Mouse (Mus musculus): ENCODE measurements around the gene Col7a1. TPM values are rescaled to one million over a fixed set of nuclear protein-coding genes. Genes with fewer than 3 reads are reported as not detected.
A peak's percentile ranks its signal among the peaks of the same experiment; 100 is the strongest.

The Col7a1 gene
- polyA plus RNA-seq, 2 experiments, result 0.29 to 0.45 TPM

- H3K4me1 ChIP-seq (replicated peaks; ENCODE audit: control insufficient read depth in 2 of 2, insufficient read depth in 2 of 2, low read length in 1 of 2), result peaks cover 2 to 9% of the 10 kb centered on the region in 2 experiments; a peak in 3 of 4 replicates
- no peak overlapping the region for H3K4me2 ChIP-seq (ENCODE audit: low read depth)
- DNase-seq (ENCODE audit: low read depth in 3 of 3, low spot score in 3 of 3), result no peak
- TF ChIP-seq CTCF (IDR thresholded peaks at IDR 0.05; ENCODE audit: low read depth), result no peak
- no peaks in the 10 kb centered on the region for H3K9me3 ChIP-seq (ENCODE audit: control insufficient read depth, low read length)
- H3K9ac ChIP-seq (replicated peaks), result no peak overlapping the region
- ATAC-seq (ENCODE audit: insufficient read depth), result no peak
- H3K27ac ChIP-seq, result no peak overlapping the region
- no peak overlapping the region for H3K4me3 ChIP-seq (ENCODE audit: insufficient read depth in 1 of 2, low read depth in 2 of 2, low read length in 2 of 2)
- 58% methylated on average over 5 of the region's 5 CpGs for WGBS (ENCODE audit: insufficient replicate concordance)
- H3K36me3 ChIP-seq (replicated peaks; ENCODE audit: control insufficient read depth, insufficient read depth, low read depth), result no peaks in the 10 kb centered on the region
- no peaks in the 10 kb centered on the region for H3K27me3 ChIP-seq (ENCODE audit: control insufficient read depth, insufficient read depth, low read length)
Observed at GRCm38 (mm10) chr9:109028919-109029318, 75.5 kb downstream of the Col7a1 start.

GRCm38 (mm10) chr9:109030312-109030711 lies 76.9 kb downstream of the Col7a1 start:
- no peak for ATAC-seq (ENCODE audit: insufficient read depth)
- WGBS (ENCODE audit: insufficient replicate concordance), result 46% methylated on average over 3 of the region's 3 CpGs
- H3K4me1 ChIP-seq (replicated peaks; ENCODE audit: control insufficient read depth in 2 of 2, insufficient read depth in 2 of 2, low read length in 1 of 2), result peaks cover 2 to 9% of the 10 kb centered on the region in 2 experiments; a peak in 3 of 4 replicates
- H3K27me3 ChIP-seq (ENCODE audit: control insufficient read depth, insufficient read depth, low read length), result no peaks in the 10 kb centered on the region
- H3K4me2 ChIP-seq (ENCODE audit: low read depth), result no peak overlapping the region
- no peak overlapping the region for H3K27ac ChIP-seq
- no peak overlapping the region for H3K4me3 ChIP-seq (ENCODE audit: insufficient read depth in 1 of 2, low read depth in 2 of 2, low read length in 2 of 2)
- no peaks in the 10 kb centered on the region for H3K36me3 ChIP-seq (replicated peaks; ENCODE audit: control insufficient read depth, insufficient read depth, low read depth)
- H3K9me3 ChIP-seq (ENCODE audit: control insufficient read depth, low read length), result no peaks in the 10 kb centered on the region
- DNase-seq (ENCODE audit: low read depth in 3 of 3, low spot score in 3 of 3), result no peak
- no peak overlapping the region for H3K9ac ChIP-seq (replicated peaks)
- no peak for TF ChIP-seq EP300 (IDR thresholded peaks at IDR 0.05; ENCODE audit: low read depth)
- no peak for TF ChIP-seq CTCF (IDR thresholded peaks at IDR 0.05; ENCODE audit: low read depth)

GRCm38 (mm10) chr9:109031001-109031400 lies 77.6 kb downstream of the Col7a1 start:
- H3K9me3 ChIP-seq (ENCODE audit: control insufficient read depth, low read length), result no peaks in the 10 kb centered on the region
- peaks cover 2 to 9% of the 10 kb centered on the region in 2 experiments; a peak in 3 of 4 replicates for H3K4me1 ChIP-seq (replicated peaks; ENCODE audit: control insufficient read depth in 2 of 2, insufficient read depth in 2 of 2, low read length in 1 of 2)
- no peak overlapping the region for H3K9ac ChIP-seq (replicated peaks)
- no peak overlapping the region for H3K4me3 ChIP-seq (ENCODE audit: insufficient read depth in 1 of 2, low read depth in 2 of 2, low read length in 2 of 2)
- ATAC-seq (ENCODE audit: insufficient read depth), result no peak
- TF ChIP-seq EP300 (IDR thresholded peaks at IDR 0.05; ENCODE audit: low read depth) (no peak), CTCF (IDR thresholded peaks at IDR 0.05; ENCODE audit: low read depth) (no peak)
- H3K36me3 ChIP-seq (replicated peaks; ENCODE audit: control insufficient read depth, insufficient read depth, low read depth), result no peaks in the 10 kb centered on the region
- DNase-seq (ENCODE audit: low read depth in 3 of 3, low spot score in 3 of 3), result no peak
- no peak overlapping the region for H3K4me2 ChIP-seq (ENCODE audit: low read depth)
- H3K27me3 ChIP-seq (ENCODE audit: control insufficient read depth, insufficient read depth, low read length), result no peaks in the 10 kb centered on the region
- 68% methylated on average over 7 of the region's 7 CpGs for WGBS (ENCODE audit: insufficient replicate concordance)
- no peak overlapping the region for H3K27ac ChIP-seq

- DNase-seq (ENCODE audit: low read depth in 3 of 3, low spot score in 3 of 3) (no peak), ATAC-seq (ENCODE audit: insufficient read depth) (no peak)
- Histone ChIP-seq H3K4me2 (ENCODE audit: low read depth) (no peak overlapping the region), H3K36me3 (replicated peaks; ENCODE audit: control insufficient read depth, insufficient read depth, low read depth) (no peaks in the 10 kb centered on the region), H3K9ac (replicated peaks) (no peak overlapping the region), H3K9me3 (ENCODE audit: control insufficient read depth, low read length) (no peaks in the 10 kb centered on the region), H3K27me3 (ENCODE audit: control insufficient read depth, insufficient read depth, low read length) (no peaks in the 10 kb centered on the region), H3K4me3 (ENCODE audit: insufficient read depth in 1 of 2, low read depth in 2 of 2, low read length in 2 of 2) (no peak overlapping the region), H3K27ac (no peak overlapping the region), H3K4me1 (replicated peaks; ENCODE audit: control insufficient read depth in 2 of 2, insufficient read depth in 2 of 2, low read length in 1 of 2) (peaks cover 2 to 9% of the 10 kb centered on the region in 2 experiments; a peak in 3 of 4 replicates)
- WGBS (ENCODE audit: insufficient replicate concordance), result 66% methylated on average over 8 of the region's 8 CpGs
- no peak for TF ChIP-seq CTCF (IDR thresholded peaks at IDR 0.05; ENCODE audit: low read depth)
Observed at GRCm38 (mm10) chr9:109031686-109032085, 78.3 kb downstream of the Col7a1 start.

- H3K4me1 ChIP-seq (replicated peaks; ENCODE audit: control insufficient read depth in 2 of 2, insufficient read depth in 2 of 2, low read length in 1 of 2), result peaks cover 2 to 9% of the 10 kb centered on the region in 2 experiments; a peak in 3 of 4 replicates
- ATAC-seq (ENCODE audit: insufficient read depth), result peak; percentile 53; the same call in 1 of the 2 replicates
- DNase-seq (ENCODE audit: low read depth in 3 of 3, low spot score in 3 of 3), result no peak
- 40% methylated on average over 6 of the region's 6 CpGs for WGBS (ENCODE audit: insufficient replicate concordance)
- H3K9ac ChIP-seq (replicated peaks), result no peak overlapping the region; the same call in 1 of the 2 replicates
- H3K27ac ChIP-seq, result no peak overlapping the region
- H3K4me3 ChIP-seq (ENCODE audit: insufficient read depth in 1 of 2, low read depth in 2 of 2, low read length in 2 of 2), result no peak overlapping the region
- no peak for TF ChIP-seq CTCF (IDR thresholded peaks at IDR 0.05; ENCODE audit: low read depth)
- no peak for TF ChIP-seq EP300 (IDR thresholded peaks at IDR 0.05; ENCODE audit: low read depth)
- no peaks in the 10 kb centered on the region for H3K27me3 ChIP-seq (ENCODE audit: control insufficient read depth, insufficient read depth, low read length)
- H3K4me2 ChIP-seq (ENCODE audit: low read depth), result no peak overlapping the region
- H3K9me3 ChIP-seq (ENCODE audit: control insufficient read depth, low read length), result no peaks in the 10 kb centered on the region
- no peaks in the 10 kb centered on the region for H3K36me3 ChIP-seq (replicated peaks; ENCODE audit: control insufficient read depth, insufficient read depth, low read depth)
Observed at GRCm38 (mm10) chr9:109032435-109032834, 79.0 kb downstream of the Col7a1 start.

MicroRNAs within 50 kb of the gene (microRNA counts, 519-probe panel; counts per million panel counts)
- microRNA mmu-miR-711, result 69.9 counts per million

Small RNAs within 50 kb of the gene (microRNA-seq; reads per million reads assigned to microRNA genes)
- not detected for gene Mir711

Other genes starting within 250 kb of the Col7a1 start
- gene Ip6k2, start 169.8 kb upstream of the Col7a1 start, polyA plus RNA-seq (2012; rRNA removed), result 27.7 and 29.2 TPM in 2 replicates
- gene Ip6k2, start 169.8 kb upstream of the Col7a1 start, polyA plus RNA-seq (2014; fragmentation: Nextera tagmentation; extraction: Ambion mirVana), result 10.4 and 11.7 TPM in 2 replicates
- 3.4 and 4.0 TPM in 2 replicates for gene Nckipsd, start 145.2 kb upstream of the Col7a1 start, polyA plus RNA-seq (2012; rRNA removed)
- 3.2 TPM in 2 replicates for gene Nckipsd, start 145.2 kb upstream of the Col7a1 start, polyA plus RNA-seq (2014; fragmentation: Nextera tagmentation; extraction: Ambion mirVana)
- 0.19 and 0.27 TPM in 2 replicates for gene Celsr3, start 127.3 kb upstream of the Col7a1 start, polyA plus RNA-seq (2012; rRNA removed)
- gene Celsr3, start 127.3 kb upstream of the Col7a1 start, polyA plus RNA-seq (2014; fragmentation: Nextera tagmentation; extraction: Ambion mirVana), result 0.01 and 0.06 TPM in 2 replicates
- 4.1 and 4.6 TPM in 2 replicates for gene Slc26a6, start 100.3 kb upstream of the Col7a1 start, polyA plus RNA-seq (2012; rRNA removed)
- 5.9 and 7.0 TPM in 2 replicates for gene Slc26a6, start 100.3 kb upstream of the Col7a1 start, polyA plus RNA-seq (2014; fragmentation: Nextera tagmentation; extraction: Ambion mirVana)
- gene Tmem89, start 39.0 kb upstream of the Col7a1 start, polyA plus RNA-seq (2012; rRNA removed), result 0.08 TPM in 1 of 2 replicates, not detected in the other
- gene Tmem89, start 39.0 kb upstream of the Col7a1 start, polyA plus RNA-seq (2014; fragmentation: Nextera tagmentation; extraction: Ambion mirVana), result not detected in 2 replicates
- 200 and 206 TPM in 2 replicates for gene Uqcrc1, start 17.0 kb upstream of the Col7a1 start, polyA plus RNA-seq (2012; rRNA removed)
- 297 and 318 TPM in 2 replicates for gene Uqcrc1, start 17.0 kb upstream of the Col7a1 start, polyA plus RNA-seq (2014; fragmentation: Nextera tagmentation; extraction: Ambion mirVana)
- 0.06 TPM in 2 replicates for gene Ucn2, start 32.4 kb downstream of the Col7a1 start, polyA plus RNA-seq (2012; rRNA removed)
- gene Ucn2, start 32.4 kb downstream of the Col7a1 start, polyA plus RNA-seq (2014; fragmentation: Nextera tagmentation; extraction: Ambion mirVana), result not detected in 2 replicates
- 2.1 TPM in 2 replicates for gene Pfkfb4, start 38.2 kb downstream of the Col7a1 start, polyA plus RNA-seq (2012; rRNA removed)
- gene Pfkfb4, start 38.2 kb downstream of the Col7a1 start, polyA plus RNA-seq (2014; fragmentation: Nextera tagmentation; extraction: Ambion mirVana), result 1.9 and 2.8 TPM in 2 replicates
- gene Shisa5, start 85.0 kb downstream of the Col7a1 start, polyA plus RNA-seq (2012; rRNA removed), result 14.9 and 16.4 TPM in 2 replicates
- 16.0 TPM in 2 replicates for gene Shisa5, start 85.0 kb downstream of the Col7a1 start, polyA plus RNA-seq (2014; fragmentation: Nextera tagmentation; extraction: Ambion mirVana)
- gene Trex1, start 106.1 kb downstream of the Col7a1 start, polyA plus RNA-seq (2012; rRNA removed), result 12.0 and 14.1 TPM in 2 replicates
- gene Trex1, start 106.1 kb downstream of the Col7a1 start, polyA plus RNA-seq (2014; fragmentation: Nextera tagmentation; extraction: Ambion mirVana), result 5.0 and 6.1 TPM in 2 replicates
- gene Atrip, start 120.5 kb downstream of the Col7a1 start, polyA plus RNA-seq (2012; rRNA removed), result 5.3 and 6.5 TPM in 2 replicates
- gene Atrip, start 120.5 kb downstream of the Col7a1 start, polyA plus RNA-seq (2014; fragmentation: Nextera tagmentation; extraction: Ambion mirVana), result 9.0 TPM in 2 replicates
- gene Ccdc51, start 128.9 kb downstream of the Col7a1 start, polyA plus RNA-seq (2012; rRNA removed), result 5.4 and 7.1 TPM in 2 replicates
- gene Ccdc51, start 128.9 kb downstream of the Col7a1 start, polyA plus RNA-seq (2014; fragmentation: Nextera tagmentation; extraction: Ambion mirVana), result 12.1 and 14.9 TPM in 2 replicates
- 37.4 and 92.4 TPM in 2 replicates for gene Tma7, start 129.0 kb downstream of the Col7a1 start, polyA plus RNA-seq (2012; rRNA removed)
- gene Tma7, start 129.0 kb downstream of the Col7a1 start, polyA plus RNA-seq (2014; fragmentation: Nextera tagmentation; extraction: Ambion mirVana), result 470 and 504 TPM in 2 replicates
- gene Plxnb1, start 141.8 kb downstream of the Col7a1 start, polyA plus RNA-seq (2012; rRNA removed), result 4.3 and 4.7 TPM in 2 replicates
- 2.8 and 2.9 TPM in 2 replicates for gene Plxnb1, start 141.8 kb downstream of the Col7a1 start, polyA plus RNA-seq (2014; fragmentation: Nextera tagmentation; extraction: Ambion mirVana)
- gene Fbxw21, start 208.5 kb downstream of the Col7a1 start, polyA plus RNA-seq (2012; rRNA removed), result not detected in 2 replicates
- not detected in 2 replicates for gene Fbxw21, start 208.5 kb downstream of the Col7a1 start, polyA plus RNA-seq (2014; fragmentation: Nextera tagmentation; extraction: Ambion mirVana)
- not detected in 2 replicates for gene Fbxw13, start 242.4 kb downstream of the Col7a1 start, polyA plus RNA-seq (2012; rRNA removed)
- gene Fbxw13, start 242.4 kb downstream of the Col7a1 start, polyA plus RNA-seq (2014; fragmentation: Nextera tagmentation; extraction: Ambion mirVana), result not detected in 2 replicates